Mouse (Mus musculus) thymus, postnatal 25 days (tissue): ENCODE data around the gene Cct3.
"Not testable (repeated sequence)": the region's sequence is repeated elsewhere in the genome, so short reads cannot be mapped to it uniquely, and the experiment has no call there.

Experiments used
- DNase-seq: peaks from one replicate; pipeline ENCODE4 v3.0.0; 2022

Cct3 gene

DNA sequence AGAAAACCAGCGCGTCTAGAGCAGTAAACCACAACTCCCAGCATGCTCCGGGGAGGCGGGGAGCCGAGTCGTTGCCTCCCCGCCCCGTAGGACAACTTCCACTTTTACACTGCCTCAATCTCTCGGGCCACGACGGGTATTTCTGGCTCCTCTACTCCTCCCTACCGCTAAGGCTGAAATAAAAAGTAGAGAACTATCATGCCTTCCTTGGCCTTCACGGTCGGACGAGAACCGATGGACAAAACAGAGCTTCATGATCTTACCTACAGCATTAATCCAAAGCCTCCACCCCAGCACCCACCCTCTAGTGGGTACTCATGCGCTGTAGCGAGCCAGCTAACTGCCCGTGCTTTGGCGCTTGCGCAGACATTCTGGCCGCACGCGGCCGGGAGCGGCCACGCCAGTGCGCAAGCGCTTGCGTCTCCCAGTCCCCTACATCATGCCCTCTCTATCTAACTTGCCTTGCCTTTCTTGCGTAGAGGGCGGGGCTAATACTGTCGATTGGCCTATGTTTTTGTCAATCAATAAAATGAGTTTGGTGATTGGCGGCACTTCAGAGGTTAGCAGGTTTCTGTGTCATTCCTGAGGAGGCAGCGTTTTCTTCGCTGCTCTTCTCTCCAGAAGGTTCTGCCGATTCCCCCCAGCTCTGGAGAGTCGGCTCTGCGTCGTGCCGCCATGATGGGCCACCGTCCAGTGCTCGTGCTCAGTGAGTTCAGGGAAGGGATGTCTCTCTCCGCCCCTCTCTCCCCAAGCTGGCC, at the start of gene Cct3, which contains the start of gene Tsacc:
Gene Cct3 (plus strand): TSS at position 556 of the 758 bp plus-strand sequence.
Gene Tsacc (minus strand): TSS at position 439 of the 758 bp plus-strand sequence.
- peak; percentile 93 for DNase-seq

DNA sequence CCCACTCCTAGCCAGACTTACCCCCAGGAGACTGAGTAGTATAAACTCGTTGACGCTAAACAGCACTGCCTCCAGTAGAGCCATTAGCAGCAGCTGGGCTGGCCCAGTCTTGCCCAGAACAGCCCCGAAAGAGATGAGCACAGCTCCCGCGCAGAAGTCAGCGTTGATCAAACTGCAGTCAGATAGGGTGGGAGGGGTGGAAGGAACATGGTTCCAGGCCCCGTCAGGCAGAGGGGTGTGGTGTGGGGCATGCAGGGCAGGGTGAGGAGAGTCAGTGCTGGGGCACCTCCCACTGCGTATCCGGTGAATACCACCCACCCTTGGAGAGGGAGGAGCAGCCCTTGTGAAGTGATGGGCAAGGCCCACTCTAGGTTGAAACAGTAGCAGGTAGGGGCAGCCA, 49.2 kb upstream of the Cct3 start:
- DNase-seq: no peak

DNA sequence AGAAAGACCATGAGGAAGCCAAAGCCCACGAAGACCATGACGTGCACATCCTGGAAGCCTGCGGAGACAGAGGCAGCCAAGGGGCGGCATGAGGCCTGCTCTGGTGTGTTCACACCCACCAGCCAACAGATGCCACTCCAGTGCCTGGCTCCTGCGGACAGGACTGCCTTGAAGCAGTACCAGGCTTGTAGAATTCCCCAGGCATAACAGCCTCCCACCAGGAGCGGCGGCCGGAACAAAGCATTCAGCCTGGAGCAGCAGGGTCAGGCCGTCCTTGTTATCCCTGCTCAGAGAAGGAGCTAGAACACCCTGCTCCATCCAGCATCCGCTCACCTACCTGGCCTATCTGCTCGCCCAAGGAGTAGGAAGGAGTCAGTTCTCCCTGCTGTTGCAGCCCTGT, 48.5 kb upstream of the Cct3 start:
- no peak for DNase-seq

DNA sequence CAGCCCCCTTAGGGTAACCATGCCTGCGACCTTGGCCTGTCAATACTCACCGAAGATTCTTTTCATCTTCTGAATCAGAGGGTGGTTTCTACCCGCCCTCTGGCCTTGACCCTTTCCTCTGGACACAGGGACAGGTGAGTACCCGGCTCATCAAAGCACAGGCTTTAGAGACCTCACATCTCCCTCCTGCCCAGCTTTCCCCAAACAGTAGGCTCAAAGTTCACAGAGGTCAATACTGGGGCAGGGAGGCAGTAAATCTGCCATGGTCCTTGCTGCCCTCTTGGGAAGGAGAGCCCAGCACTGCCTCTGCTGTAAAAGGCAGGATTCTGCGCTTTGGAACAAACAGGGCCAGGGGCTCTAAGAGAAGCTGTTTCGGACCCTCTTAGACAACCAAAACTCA, 44.2 kb upstream of the Cct3 start:
- no peak for DNase-seq

DNA sequence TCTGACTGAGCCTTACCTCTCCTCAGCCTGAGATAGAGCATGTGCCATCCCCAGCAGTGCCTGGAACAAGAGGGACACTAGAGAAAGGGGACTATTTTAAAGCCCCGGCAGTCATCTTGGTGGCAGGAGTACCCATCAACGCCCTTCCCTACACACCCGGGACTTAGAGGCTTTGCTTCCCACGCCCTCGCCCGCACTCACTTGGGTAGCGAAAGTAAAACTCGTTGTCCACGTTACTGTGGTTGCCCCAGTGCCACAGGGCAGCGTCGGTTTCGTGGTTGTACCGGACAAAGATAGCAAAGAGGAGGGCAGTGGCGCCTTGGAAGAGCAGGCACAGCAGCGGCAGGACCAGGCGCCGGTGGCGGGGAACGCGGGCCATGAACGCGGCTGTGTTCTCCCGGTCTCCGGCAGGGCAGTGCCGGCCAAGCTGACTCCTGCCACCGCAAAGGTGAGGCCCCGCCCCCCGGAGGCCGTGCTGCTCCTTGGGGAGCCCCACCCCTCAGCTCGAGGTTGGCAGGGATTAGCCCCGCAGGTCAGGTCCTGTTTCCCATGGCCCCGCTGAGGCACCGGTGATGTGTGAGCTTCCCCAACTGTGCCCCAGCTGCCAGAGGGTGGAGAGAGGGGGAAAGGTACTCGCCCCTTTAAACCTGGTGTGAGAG, 42.5 kb upstream of the Cct3 start, which contains the start of gene Rhbg:
Gene Rhbg (minus strand): TSS at position 442 of the 659 bp plus-strand sequence.
- DNase-seq: no peak

DNA sequence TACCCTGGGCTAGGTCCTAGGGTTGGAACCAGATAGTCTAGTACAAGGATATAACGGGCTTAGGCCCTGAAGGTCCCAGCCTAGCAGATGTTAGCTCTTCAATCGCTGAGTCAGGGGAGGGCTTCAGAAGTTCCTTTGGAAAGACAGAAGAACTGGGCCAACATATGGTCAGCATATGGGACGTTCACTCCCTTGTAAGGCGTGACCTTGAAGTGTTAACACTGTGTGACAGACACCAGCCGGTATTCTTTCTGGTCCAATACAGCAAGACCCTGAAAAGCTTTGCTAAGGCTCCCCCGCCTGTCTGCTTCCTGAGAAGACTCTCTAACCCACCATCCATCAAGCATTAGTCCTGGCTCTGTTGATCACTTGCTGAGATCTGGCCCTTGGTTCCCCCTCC, 41.0 kb upstream of the Cct3 start:
- no peak for DNase-seq

DNA sequence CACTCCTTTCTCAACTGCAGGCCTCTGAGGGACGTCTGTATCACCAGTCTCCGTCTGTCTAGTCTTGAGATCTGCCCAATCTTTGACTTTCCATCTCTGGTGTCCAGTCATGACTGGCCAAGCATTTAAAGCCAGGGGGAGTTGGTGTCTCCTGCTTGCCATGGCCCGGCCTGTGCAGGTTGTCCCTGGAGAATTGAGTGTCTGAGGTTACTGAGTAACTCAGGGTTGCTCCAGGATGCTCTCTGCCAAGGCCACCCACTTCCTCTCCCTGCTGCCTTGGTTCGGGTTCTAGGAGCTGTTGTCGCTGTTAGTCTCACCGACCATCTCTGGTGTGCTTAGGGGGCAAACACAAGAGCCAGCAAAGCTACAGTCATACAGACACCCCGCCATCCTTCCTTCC, 40.5 kb upstream of the Cct3 start:
- DNase-seq: no peak

DNA sequence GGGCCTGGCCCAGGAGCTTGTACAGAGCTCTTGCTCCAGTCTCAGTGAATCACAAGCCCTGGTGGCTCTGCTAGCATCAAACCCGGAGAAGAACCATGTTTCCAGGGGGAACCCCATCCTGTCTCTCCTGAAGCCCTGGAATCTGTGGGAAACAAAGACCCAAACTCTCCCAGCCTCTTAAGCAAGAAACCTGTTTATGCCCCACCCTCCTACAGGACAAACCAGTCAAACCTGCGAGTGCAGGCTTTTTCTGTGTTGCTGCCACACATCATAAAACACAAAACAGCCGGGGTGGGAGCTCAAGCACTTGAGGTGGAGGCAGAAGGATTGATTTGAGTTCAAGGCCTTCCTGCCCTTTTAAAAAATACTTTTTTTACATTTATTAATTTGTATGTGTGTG, 34.6 kb upstream of the Cct3 start:
- DNase-seq: no peak

DNA sequence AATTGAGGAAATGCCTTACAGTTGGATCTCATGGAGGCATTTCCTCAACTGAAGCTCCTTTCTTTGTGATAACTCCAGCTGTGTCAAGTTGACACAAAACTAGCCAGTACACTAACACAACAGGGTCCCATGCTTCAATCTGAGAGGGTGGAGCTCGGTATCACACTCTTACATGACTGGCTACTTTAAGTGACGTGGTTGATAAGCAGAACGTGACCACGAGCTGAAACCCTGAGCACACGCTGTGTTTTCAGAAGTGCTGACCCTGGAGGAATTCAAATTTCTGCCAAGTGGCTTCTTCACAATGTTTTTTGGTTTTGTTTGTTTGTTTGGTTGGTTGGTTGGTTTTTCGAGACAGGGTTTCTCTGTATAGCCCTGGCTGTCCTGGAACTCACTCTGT, 28.9 kb upstream of the Cct3 start:
- not testable (repeated sequence) for DNase-seq

DNA sequence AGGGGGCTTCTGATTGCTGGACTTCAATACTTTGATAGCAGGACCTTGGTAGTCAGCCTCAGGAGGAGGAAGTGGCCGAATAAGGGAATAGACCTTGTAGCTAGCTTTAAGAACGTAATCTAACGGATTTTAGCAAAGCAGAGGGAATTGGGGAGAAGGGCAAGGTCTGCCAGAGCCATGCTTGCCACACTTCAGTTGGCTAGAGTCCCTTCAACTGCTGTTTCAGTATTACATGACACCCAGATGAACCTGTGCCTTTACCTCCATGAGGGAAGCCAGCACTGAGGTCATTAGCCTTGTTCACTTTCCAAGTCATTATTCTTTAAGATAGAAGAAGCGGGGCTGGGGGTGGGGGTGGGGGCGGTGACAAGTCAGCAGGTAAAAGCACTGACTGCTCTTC, 27.9 kb upstream of the Cct3 start:
- no peak for DNase-seq

DNA sequence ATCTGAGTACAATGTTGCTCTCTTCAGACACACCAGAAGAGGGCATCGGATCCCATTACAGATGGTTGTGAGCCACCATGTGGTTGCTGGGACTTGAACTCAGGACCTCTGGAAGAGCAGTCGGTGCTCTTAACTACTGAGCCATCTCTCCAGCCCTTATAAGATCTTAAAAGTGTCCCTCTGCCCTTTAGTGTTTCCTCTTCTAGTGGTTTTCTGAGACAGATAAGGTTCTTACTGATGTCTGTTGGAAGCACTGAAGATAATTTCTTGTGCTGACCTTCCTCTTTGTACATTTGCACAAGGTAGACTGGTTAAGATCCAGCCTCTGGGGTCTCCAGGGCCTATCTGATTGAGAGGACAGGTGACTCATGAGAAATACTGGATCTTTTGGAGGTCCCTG, 25.6 kb upstream of the Cct3 start:
- not testable (repeated sequence) for DNase-seq

DNA sequence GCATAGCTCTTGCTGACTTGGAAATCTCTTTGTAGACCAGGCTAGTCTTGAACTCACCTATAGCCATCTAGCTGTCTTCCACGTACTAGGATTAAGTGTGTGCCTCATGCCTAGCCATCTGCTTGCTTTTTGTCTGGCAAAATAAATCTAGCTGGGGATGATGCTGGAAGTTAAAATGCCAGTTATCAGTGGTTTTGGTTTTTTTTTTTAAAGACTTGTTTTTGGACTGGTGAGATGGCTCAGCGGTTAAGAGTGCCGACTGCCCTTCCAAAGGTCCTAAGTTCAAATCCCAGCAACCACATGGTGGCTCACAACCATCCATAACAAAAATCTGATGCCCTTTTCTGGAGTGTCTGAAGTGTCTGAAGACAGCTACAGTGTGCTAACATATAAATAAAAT, 25.1 kb upstream of the Cct3 start:
- DNase-seq: no peak

DNA sequence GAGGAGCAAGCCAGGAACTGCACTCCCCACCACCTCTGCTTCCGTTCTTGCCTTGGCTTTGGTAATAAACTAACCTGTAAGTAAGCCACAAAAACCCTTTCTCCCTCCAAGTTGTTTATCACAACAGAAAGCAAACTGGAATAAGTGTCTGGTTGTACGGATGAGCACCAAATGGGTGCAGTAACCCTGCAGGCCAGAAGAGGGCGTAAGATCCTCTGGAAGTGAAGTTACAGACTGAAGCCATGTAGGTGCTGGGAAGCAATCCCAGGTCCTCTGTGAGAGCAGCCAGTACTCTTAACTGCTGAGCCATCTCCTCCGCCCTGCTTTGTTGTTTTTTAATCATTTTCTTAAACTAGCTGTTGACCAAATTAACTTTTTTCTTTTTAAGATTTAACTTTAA, 22.9 kb upstream of the Cct3 start:
- no peak for DNase-seq

DNA sequence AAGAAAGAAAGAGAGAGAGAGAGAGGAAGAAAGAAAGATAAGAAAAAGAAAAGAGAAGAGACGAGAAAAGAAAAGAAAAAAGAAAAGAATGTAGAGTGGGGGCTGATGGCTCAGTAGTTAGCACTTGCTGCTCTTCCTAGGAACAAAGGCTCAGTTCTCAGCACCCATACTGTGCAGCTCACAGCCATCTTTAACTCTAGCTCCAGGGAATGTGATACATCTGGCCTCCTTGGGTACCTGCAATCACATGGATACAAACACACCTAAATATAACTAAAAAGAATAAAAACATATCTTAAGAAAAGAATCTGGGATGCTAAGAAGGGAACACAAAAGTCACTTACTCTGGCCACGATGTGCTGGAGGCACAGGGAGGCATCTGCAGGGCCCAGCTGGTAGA, 20.8 kb upstream of the Cct3 start:
- DNase-seq: no peak

DNA sequence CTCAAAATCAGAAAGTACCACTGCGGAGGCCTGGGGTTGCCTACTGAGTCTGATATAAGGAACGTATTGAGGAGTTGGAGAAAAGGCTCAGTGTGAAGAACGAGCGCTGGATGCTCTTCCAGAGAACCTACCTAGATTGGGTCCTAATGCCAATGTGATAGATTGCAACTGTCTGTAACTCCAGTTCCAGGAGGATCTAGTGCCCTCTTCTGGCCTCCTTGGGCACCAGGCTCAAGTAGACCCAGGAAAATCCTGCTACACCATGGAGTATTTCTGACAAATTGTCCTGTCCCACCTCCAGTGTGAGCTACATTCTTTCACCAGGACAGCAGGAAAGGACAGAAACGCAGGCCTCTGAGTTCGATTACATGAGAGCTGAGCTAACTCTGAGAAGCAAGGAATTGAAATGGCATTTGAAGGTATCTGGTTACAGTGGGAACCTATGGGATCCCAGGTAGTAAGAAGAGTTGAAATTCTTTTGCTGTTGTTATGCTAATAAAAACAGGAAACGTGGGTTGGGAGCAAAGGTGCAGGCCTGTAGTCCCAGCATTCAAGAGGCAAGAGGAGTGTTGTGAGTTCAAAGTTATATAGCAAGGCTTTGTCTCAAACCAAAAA, 20.3 kb upstream of the Cct3 start:
- DNase-seq: no peak

DNA sequence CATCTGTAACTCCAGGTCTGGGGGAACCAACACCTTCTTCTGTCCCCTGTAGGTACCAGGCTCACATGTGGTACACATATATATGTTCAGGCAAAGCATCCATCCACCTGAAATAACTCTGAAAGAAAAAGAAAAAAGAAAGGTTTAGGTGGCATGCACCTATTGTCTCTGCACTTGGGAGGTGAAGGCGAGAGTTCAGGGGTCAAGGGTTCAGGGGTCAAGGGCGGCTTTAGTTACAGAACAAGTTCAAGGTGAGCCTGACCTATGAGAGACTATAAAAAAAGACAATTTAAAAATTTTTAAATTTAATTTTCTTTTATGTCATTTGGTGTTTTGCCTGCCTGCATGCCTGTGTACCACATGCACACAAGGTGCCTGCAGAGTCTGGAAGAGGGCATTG, 16.9 kb upstream of the Cct3 start:
- DNase-seq: no peak

DNA sequence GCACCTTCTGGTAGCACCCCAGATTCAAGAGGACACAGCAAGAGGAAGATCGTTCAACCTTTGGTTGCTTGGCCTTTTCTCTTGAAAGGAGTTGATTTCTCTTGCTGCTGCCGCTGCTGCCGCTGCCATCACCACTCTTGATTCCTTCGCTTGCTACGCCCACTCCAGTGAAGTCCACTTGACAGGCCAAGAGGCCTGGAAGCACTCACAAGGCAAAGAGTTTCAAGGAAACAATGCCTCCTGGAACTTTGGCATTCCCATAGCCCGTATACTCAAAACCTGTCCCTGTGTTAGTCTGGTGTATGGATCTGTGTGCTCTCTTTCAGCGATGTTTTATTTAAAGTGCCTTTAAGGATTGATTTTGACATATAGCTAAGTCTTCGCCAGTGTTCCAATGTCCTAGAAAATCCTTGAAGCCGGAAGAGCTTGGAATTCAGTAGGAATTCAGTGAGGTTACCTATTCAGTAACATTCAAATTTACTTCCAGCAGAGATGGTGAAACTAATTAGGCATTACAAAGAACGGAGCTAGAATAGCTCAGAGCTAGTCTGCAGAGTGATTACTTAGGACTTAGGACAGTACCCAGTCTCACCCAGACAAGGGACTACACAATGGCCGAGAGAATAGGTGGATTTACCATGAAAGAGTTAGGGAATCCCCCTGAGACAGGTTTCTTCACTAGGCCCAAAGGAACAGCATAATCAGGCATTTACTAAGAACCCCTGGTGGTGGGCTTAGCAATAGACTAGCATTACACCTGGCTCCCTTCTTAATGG, 15.6 kb upstream of the Cct3 start:
- not testable (repeated sequence) for DNase-seq

DNA sequence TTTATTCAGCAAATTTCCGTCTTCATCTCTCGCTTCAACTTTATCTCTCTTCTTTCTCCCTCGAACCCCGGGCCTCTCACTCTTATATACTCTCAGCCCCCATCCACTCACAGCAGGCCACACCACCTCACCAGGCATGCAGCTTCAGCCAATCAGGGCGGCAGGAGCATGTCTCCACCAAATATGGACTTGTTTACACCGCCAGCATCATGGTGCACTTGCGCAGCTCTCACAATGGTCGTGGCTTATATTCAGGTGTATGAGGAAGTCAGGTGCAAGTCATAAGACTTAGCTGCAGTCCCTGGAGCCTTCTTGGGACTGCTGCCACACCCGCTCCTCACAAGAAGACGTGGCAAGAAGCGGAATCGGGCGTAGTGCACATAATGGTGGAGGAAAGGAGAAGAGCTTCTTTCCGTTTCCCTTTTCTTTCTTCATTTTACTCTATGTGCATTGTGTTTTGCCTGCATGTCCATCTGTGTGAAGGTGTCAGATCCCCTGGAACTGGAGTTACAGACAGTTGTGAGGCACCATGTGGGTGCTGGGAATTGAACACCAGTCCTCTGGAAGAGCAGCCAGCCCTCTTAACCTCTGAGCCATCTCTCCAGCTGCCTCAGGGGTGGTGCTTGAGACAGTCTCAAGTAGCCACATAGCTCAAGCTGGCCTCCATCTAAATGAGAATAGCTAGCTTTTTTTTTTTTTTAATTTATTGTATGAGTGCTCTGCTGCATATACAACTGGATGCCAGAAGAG, 11.9 kb upstream of the Cct3 start:
- not testable (repeated sequence) for DNase-seq

DNA sequence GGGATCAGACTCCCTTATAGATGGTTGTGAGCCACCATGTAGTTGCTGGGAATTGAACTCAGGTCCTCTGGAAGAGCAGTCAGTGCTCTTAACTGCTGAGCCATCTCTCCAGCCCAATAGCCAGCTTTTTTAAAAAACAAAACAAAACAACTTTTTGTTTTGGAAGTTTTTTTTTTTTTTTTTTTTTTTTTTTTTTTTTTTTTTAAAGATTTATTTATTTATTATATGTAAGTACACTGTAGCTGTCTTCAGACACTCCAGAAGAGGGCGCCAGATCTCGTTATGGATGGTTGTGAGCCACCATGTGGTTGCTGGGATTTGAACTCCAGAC, 11.4 kb upstream of the Cct3 start:
- DNase-seq: not testable (repeated sequence)

DNA sequence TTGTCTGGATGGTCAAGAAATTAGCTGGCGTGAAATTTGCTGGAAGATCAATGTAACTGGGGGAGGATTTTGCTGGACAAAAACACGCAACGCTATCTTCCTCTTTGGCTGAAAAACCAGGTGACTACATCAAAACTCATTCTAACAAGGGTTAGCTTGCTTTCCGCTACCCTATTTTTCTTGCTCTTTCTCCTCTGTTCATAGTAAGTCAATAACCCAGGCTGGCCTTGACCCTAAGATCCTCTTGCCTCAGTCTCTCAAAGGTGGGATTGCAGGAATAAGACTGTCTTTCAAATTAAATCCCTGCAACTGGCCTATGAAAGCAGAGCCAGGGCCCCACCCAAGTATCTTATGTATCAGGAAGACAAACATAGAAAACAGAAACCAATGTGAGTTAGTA, 9.8 kb upstream of the Cct3 start, which contains the start of gene Gm38392:
Gene Gm38392 (minus strand): TSS at position 101 of the 400 bp plus-strand sequence.
- no peak for DNase-seq

DNA sequence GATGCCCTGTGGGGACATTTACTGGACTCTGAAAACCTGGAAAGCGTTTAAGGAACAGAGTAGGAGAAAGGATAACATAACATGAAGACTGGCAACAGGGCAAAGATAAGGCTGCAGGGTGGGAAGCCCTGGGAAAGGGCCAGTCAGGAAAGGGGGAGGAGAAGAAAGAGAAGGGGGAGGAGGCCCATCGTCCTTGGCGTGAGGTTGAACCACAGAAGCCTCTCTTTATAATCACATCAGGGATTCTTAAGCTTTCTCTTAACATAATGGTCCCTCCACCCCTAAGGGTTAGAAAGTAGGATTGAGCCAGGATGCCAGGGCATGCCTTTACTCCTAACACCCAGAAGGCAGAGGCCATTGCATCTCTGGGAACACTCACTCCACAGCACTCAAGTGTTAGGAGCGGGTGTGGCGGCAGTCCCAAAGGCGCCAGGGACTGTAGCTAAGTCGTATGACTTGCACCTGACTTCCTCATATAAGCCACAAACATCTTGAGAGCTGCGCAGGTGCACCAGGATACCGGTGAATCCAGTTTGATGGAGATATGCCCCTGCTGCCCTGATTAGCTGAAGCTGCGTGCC, 8.7 kb upstream of the Cct3 start:
- DNase-seq: not testable (repeated sequence)

DNA sequence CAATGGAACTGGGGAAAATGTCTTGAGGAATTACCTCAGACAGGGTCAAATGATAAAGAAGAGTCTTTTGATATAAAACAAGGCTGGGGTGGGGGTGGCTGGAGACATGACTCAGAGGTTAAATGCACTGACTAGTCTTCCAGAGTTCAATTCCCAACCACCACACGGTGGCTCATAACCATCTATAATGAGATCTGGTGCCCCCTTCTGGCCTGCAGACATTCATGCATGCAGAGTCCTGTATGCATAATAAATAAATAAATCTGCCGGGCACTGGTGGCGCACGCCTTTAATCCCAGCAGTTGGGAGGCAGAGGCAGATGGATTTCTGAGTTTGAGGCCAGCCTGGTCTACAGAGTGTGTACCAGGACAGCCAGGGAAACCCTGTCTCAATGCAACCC, 4.9 kb upstream of the Cct3 start:
- DNase-seq: peak; percentile 36
